Mouse (Mus musculus) macrophage (primary cell): ENCODE measurements around the gene Nedd9. TPM values are rescaled to one million over a fixed set of nuclear protein-coding genes. Genes with fewer than 3 reads are reported as not detected.

Experiments used
- polyA plus RNA-seq: library from polyadenylated mRNA; stranded (reverse); fragments of 250-400 nt; gene quantifications from 3 replicates; pipeline ENCODE4 v1.2.4, GENCODE M21; 2018; ENCODE audit warnings: inconsistent platforms

Gene Nedd9
- polyA plus RNA-seq, 1 experiment from 2014 or later = 4.0 TPM

Other genes starting within 250 kb of the Nedd9 start
- gene Smim13, start 237.5 kb downstream of the Nedd9 start, polyA plus RNA-seq = 10.8 to 16.4 TPM (median 11.3 TPM) in 3 replicates
- gene Gm17364, start 213.4 kb downstream of the Nedd9 start, polyA plus RNA-seq = not detected in 3 replicates
- 11.1 to 15.2 TPM (median 13.8 TPM) in 3 replicates for gene Tmem170b, start 118.5 kb upstream of the Nedd9 start, polyA plus RNA-seq